Mouse (Mus musculus): ENCODE results near the gene Fis1. TPM values are rescaled to one million over a fixed set of nuclear protein-coding genes. Genes with fewer than 3 reads are reported as not detected.
"Not testable (repeated sequence)": the region's sequence is repeated elsewhere in the genome, so short reads cannot be mapped to it uniquely, and the experiment has no call there.

Fis1 gene
- total RNA-seq, 2 experiments from 2014 or later = 256 to 271 TPM

DNA sequence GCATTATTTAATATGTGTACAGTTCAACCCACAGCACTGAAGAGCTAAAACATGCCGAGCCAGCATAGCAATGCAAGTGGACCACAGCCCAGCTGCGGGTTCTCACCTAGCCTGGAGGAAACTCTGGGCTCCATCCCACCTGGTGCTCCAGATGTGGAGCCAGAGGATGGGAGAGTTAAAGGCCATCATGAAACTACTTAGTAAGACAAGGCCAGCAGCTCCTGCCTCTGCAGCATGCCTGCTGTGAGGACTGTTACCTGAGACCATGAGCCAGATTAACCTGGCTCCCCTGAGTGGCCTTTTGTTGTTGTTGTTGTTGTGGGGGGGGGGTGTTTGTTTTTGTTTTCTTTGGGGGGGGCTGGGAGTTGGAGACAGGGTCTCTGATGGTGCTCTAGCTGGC lies 9.7 kb upstream of the Fis1 start:
- TF ChIP-seq CTCF (IDR thresholded peaks at IDR 0.05) = no peak
- Histone ChIP-seq H3K27ac (no peak overlapping the region), H3K4me3 (no peak overlapping the region)
- intact Hi-C loops (cut with DNase I) = no loop called here
- DNase-seq (ENCODE audit: extremely low spot score in 1 of 2, low spot score in 2 of 2) = no peak

DNA sequence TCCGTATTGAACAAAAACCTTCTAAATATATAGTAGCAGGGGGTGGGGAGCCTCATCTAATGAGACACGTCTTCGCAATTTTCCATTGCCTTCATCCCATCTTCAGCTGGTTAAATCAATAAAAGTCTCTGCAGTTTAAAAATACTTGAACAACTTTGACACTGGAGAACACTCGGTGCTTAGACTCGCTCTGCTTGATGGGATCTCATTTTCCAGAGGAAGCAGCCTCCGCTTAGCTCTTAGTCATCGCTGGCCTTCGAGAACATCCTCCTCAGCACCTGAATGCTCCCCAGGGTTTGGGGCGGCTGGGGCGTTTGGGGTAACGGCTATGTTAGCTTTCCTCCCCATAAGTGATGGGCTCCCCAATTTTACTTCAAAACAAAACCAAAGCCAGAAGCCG lies 8.0 kb upstream of the Fis1 start:
- intact Hi-C loops (cut with DNase I) = no loop called here
- Histone ChIP-seq H3K4me3 (no peak overlapping the region), H3K27ac (no peak overlapping the region)
- DNase-seq (ENCODE audit: extremely low spot score in 1 of 2, low spot score in 2 of 2) = no peak
- TF ChIP-seq CTCF (IDR thresholded peaks at IDR 0.05) = no peak

DNA sequence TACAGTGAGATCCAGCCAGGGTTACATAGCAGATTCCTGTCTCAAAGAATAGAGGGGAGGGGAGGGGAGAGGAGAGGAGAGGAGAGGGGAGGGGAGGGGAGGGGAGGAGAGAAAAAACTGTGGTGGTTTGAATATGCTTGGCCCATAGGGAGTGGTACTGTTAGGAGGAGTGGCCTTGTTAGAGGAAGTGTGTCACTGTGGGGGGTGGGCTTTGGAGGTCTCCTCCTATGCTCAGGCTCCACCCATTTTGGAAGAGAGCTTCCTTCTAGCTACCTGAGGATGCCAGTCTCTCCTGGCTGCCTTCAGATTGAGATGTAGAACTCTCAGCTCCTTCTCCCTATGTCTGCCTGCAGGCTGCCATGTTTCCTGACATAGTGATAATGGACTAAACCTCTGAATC lies 5.2 kb upstream of the Fis1 start:
- DNase-seq (ENCODE audit: extremely low spot score in 1 of 2, low spot score in 2 of 2) = no peak
- no peak for TF ChIP-seq CTCF (IDR thresholded peaks at IDR 0.05)
- no peak overlapping the region for H3K27ac ChIP-seq
- intact Hi-C loops (cut with DNase I) = no loop called here
- H3K4me3 ChIP-seq = no peak overlapping the region

DNA sequence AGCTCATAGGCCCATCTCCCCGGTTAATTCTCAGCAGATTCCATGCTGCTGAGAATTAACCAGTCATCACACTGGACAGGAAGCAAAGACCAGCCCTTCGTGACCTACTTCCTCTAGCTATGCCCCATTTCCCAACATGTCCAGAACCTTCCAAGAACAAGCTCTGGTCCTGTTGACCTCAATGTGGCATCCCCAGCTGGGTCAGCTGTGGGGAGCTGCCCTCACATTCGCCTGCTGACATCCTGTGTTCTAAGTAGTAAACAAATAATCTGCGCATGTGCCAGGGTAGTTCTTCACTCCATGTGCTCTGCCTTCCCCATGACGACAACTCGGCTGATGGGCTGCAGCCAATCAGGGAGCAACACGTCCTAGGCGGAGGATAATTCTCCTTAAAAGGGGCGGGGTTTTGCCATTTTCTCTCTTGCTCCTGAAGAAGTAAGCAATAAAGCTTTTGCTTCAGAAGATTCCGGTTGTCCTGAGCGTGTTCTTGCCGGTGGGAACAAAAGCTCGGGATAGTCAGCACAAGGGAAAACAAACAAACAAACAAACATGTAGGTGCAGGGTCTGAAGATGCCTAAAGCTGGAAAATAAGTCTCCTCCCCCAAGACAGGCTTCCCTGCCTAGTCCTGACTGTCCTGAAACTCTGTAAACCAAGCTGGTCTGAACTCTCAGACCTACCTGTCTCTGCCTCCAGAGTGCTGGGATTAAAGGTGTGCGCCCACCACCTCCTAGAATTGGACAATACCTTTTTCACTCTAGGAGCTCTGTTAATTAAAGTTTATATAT lies 3.3 kb upstream of the Fis1 start:
- H3K4me3 ChIP-seq; intact Hi-C loops (cut with DNase I); H3K27ac ChIP-seq; DNase-seq (ENCODE audit: extremely low spot score in 1 of 2, low spot score in 2 of 2): not testable (repeated sequence)

DNA sequence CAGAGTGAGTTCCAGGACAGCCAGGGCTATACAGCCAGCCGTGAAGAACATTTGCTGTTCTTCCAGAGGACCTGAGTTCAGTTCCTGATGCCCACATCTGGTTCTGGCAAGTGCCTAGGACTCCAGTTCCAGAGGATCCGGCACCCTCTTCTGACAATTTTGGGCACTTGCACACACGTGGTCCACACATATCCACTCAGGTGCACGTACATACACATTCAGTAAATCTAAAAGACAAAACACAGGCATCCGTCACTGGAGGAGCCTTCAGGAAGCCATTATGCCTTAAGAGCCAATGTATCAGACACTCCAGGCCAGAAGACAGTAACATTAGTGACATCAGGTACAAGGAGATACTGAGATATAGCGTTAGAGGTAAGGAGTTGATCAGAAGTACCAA lies 2.6 kb upstream of the Fis1 start:
- no peak for DNase-seq (ENCODE audit: extremely low spot score in 1 of 2, low spot score in 2 of 2)
- H3K27ac ChIP-seq = no peak overlapping the region
- intact Hi-C loops (cut with DNase I) = no loop called here
- no peak overlapping the region for H3K4me3 ChIP-seq
- no peak for TF ChIP-seq CTCF (IDR thresholded peaks at IDR 0.05)

DNA sequence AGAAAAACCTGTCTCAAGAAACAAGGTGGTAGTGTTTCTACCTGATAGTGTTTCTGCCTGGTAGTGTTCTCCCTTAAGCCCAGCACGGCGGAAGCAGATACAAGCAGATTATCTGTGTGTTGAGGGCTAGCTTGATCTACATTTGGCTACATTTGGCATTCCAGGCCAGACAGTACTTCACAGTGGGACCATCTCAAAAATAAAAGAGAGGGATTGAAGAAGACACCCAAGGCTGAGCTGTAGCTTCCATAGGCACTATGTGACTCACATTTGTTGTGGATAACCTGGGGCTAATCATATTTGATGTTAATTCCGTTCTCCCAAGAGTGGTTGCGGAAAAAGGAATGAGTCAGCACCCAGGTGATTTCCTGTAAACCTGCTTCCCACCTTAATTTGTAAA lies 922 bp upstream of the Fis1 start:
- no peak for TF ChIP-seq CTCF (IDR thresholded peaks at IDR 0.05)
- no peak overlapping the region for H3K27ac ChIP-seq
- no peak for DNase-seq (ENCODE audit: extremely low spot score in 1 of 2, low spot score in 2 of 2)
- intact Hi-C loops (cut with DNase I) = no loop called here
- no peak overlapping the region for H3K4me3 ChIP-seq

DNA sequence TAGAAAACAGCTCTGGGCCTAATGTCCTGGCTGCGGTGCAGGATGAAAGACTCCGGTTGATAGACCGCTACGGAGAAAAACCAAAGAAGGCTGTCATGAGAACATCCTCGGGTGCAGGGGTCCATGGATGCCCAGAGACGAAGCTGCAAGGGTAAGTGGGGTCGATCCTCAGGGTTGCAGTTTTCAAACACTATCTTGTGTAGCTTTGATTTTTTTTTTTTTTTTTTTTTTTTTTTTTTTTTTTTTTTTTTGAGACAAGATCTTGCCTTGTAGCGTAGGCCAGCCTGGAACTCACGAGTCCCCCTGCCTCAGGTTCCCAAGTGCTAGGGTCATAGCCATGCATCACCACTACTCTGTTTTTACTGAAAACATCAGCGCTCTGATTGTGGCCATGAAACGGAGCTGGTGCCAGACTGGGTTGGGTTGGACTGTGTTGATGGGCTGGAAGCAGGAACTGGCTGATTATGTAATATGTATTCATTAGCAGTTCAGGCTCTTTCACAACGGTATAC lies 421 bp downstream of the Fis1 start:
- Histone ChIP-seq H3K4me3 (peak overlapping the region; percentile 84), H3K27ac (peak overlapping the region; percentile 83)
- no peak for TF ChIP-seq CTCF (IDR thresholded peaks at IDR 0.05)
- intact Hi-C loops (cut with DNase I) = loop anchor here (1.0 kb wide), 1 partner anchor 9 kb away; no protein-coding TSS in a partner anchor
- peak in 1 of 2 experiments; percentile 31 for DNase-seq (ENCODE audit: extremely low spot score in 1 of 2, low spot score in 2 of 2)

DNA sequence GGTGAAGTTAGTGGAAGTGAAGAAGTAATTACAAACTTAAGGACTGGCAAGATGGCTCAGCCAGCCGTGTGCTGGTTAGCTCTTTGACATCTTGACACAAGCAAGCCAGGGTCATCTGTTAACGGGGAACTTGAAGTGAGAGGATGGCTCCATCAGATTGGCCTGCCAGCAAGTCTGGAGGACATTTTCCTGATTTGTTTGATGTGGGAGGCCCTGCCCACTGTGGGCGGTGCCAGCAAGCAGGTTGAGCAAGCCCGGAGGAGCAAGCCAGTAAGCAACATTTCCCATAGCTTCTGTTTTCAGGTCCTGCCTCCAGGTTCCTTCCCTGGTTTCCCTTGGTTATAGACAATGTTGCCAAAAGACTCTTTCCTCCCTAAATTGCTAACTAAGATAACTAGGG lies 2.5 kb downstream of the Fis1 start:
- no peak overlapping the region for H3K4me3 ChIP-seq
- intact Hi-C loops (cut with DNase I) = no loop called here

DNA sequence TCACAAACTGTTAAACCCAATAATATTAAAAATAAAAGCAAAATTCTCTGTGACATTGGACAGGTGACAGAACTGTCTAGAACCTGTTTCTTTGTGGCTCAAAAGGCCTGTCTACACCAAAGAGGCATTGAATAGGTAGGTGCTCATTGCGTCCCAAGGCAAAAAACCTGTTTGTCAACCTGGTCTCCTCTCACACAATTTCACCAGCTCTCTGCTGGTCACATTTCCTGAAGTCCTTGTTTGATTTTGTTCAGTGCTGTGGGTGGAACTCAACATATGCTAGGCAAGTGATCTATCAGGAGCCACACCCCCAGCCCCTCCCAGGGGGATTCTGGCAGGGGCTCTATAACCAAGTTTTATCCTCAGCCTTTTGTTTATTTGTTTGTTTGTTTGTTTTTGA lies 4.2 kb downstream of the Fis1 start:
- intact Hi-C loops (cut with DNase I) = no loop called here
- no peak for TF ChIP-seq CTCF (IDR thresholded peaks at IDR 0.05)
- DNase-seq (ENCODE audit: extremely low spot score in 1 of 2, low spot score in 2 of 2) = no peak
- no peak overlapping the region for H3K27ac ChIP-seq
- H3K4me3 ChIP-seq = no peak overlapping the region

More for the DNA sequence above, 2.5 kb downstream of the Fis1 start:
- no peak overlapping the region for H3K27ac ChIP-seq
- no peak for TF ChIP-seq CTCF (IDR thresholded peaks at IDR 0.05)
- no peak for DNase-seq (ENCODE audit: extremely low spot score in 1 of 2, low spot score in 2 of 2)

DNA sequence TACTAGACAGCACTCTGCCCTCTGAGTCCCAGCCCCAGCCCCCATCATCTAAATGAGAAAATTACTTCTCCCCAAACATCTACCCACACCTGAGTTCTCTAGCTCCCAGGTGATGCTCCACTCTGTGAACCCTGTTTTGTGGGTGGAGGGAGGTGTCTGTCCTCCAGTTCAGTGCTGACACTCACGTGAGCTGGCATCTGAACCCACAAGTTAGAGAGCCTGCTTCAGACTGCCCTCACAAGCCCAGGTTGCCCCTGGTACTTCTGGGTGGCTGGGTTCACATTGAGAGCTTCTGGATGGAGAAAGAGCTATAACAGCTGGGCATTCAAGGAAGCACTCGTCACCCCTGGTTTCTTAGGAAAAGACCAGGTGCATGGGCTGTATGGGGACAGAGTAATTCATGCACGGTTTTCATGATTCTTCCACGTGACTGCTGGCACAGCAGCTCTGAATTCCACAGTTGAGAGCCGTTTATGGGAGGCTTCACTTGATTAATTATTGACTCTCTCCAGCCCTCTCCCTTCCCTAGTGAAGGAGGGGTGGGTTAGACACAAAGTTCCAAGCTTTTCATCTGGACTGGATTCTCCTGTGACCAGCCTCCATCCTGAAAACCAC lies 6.0 kb downstream of the Fis1 start:
- no peak for DNase-seq (ENCODE audit: extremely low spot score in 1 of 2, low spot score in 2 of 2)
- H3K4me3 ChIP-seq = no peak overlapping the region
- intact Hi-C loops (cut with DNase I) = no loop called here
- TF ChIP-seq CTCF (IDR thresholded peaks at IDR 0.05) = no peak
- no peak overlapping the region for H3K27ac ChIP-seq

DNA sequence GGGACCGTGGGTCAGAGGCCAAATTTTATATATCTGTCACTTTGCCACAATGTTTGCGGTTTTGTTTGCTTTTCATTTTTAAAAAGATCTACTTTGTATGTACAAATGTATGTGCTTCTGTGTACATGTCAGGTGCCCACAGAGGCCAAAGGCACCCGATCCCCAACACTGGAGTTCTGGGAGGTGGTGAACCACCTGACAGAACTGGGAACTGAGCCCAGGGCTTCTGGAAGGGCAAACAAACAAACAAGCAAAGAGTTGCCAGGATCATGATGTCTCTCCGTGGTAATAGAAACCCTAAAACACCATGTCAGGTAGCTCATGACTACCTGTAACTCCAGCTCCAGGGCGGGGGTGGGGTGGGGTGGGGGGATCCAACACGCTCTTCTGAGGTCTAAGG lies 7.0 kb downstream of the Fis1 start:
- H3K27ac ChIP-seq = no peak overlapping the region
- no peak overlapping the region for H3K4me3 ChIP-seq
- no peak for TF ChIP-seq CTCF (IDR thresholded peaks at IDR 0.05)
- intact Hi-C loops (cut with DNase I) = no loop called here
- no peak for DNase-seq (ENCODE audit: extremely low spot score in 1 of 2, low spot score in 2 of 2)

DNA sequence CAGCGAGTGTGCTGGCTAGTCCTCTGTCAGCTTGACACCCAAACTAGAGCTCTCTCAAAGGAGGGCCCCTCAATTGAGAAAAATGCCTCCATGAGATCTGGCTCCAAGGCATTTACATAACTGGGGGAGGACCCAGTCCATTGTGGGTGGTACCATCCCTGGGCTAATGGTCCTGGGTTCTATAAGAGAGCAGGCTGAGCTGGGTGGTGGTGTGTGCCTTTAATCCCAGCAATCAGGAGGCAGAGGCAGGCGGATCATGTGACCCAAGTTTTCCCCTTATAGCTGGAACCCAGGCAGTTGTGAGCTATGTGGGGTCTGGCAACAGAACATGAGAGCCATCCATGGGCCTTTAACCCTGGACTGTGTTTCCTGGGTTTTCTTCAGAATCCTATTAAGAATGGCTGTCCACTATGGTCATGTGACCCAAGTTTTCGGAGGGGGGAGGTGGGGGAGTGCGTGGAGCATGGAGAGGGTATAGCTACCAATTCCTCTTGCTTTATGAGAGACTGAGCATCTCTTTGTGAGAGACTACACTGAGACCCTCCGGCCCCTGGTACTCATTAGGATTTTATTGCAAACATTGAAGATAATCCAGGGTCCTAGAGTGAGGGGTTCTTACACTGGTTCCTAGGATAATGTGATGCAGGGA lies 8.4 kb downstream of the Fis1 start:
- H3K4me3 ChIP-seq = peak overlapping the region; percentile 79
- H3K27ac ChIP-seq = peak overlapping the region; percentile 98
- intact Hi-C loops (cut with DNase I) = no loop called here
- no peak for DNase-seq (ENCODE audit: extremely low spot score in 1 of 2, low spot score in 2 of 2)
- no peak for TF ChIP-seq CTCF (IDR thresholded peaks at IDR 0.05)

Data from left cerebral cortex, adult 2 months (tissue).